Mouse (Mus musculus) T-cell, adult 66 days (primary cell): ENCODE data around the gene Gm4553. TPM values are rescaled to one million over a fixed set of nuclear protein-coding genes. Genes with fewer than 3 reads are reported as not detected.

Experiments
- total RNA-seq, 2 experiments: library from RNA; stranded (reverse); gene quantifications; 3 replicates in 1 of 2; 4 replicates in 1 of 2; pipeline ENCODE4 v1.2.4; 2023

Gene Gm4553
- total RNA-seq = not detected

DNA sequence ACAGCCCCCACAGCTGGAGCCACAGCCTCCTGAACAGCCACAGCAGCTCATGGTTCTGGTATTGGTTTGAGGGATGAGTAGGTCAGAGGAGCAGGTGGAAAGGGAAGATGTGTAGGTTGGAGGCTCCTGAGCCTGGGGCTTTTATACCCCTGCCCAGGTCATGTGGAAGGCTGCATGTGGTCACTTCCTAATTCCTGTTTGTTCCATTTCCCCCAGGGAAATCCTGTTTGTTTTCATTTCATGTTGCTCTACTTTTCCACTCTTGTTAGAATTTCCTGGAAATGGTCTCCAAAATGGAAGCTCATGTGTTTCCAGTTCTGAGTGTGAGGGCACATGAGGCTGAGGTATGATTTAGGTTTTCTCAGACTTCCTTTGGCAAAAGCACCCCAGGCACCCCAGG is at the start of gene Gm4553:
TSS of gene Gm4553 (minus strand) at position 101 of the 400 bp plus-strand sequence.

DNA sequence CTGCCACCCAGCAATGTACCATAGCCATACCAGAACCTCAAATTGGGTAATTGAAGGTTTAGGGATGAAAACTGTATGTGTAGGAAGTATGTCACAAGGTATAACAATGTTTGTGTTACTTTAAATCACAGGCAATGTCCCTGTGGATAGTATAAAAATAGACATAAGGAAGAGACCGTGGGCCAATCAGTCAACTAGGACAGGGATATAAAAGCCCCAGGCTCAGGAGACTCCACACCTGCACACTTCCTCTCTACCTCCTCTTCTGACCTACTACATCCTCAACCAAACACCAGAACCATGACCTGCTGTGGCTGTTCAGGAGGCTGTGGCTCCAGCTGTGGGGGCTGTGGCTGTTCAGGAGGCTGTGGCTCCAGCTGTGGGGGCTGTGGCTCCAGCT is 46.0 kb upstream of the Gm4553 start, which contains the start of gene Gm7579:
TSS of gene Gm7579 (plus strand) at position 301 of the 400 bp plus-strand sequence.

DNA sequence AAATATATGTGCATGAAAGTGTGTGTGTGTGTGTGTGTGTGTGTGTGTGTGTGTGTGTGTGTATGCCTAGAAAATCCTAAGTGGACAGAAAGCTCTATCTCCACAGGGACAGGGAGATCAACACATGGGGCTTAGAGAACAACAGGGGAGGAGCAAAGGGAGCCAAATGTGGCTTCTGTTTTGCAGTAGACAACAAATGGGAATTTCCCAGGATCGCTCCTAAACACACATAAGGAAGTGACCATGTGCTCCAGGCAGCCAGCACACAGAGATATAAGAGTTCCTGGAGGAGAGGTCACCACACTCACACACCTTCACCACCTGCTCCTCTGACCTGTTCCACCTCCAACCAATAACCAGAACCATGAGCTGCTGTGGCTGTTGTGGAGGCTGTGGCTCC is 35.5 kb upstream of the Gm4553 start, which contains the start of gene Krtap5-3:
TSS of gene Krtap5-3 (plus strand) at position 301 of the 400 bp plus-strand sequence.

DNA sequence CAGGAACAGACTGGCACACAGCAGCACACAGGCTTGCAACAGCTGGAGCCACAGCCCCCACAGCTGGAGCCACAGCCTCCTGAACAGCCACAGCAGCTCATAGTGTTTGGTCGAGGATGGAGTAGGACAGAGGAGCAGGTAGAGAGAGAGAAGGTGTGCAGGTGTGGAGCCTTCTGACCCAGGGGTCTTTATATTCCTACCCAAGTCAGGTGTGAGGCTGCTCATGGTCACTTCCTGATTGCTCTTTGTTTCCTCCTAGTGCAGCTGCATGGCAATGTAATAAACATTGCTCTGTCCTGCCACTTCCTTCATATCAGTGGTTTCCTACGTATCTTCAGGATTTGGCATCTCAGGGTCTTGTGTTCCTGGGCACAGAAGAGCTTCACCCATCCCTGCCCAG is 24.8 kb upstream of the Gm4553 start, which contains the start of gene Gm10153:
TSS of gene Gm10153 (minus strand) at position 101 of the 400 bp plus-strand sequence.

DNA sequence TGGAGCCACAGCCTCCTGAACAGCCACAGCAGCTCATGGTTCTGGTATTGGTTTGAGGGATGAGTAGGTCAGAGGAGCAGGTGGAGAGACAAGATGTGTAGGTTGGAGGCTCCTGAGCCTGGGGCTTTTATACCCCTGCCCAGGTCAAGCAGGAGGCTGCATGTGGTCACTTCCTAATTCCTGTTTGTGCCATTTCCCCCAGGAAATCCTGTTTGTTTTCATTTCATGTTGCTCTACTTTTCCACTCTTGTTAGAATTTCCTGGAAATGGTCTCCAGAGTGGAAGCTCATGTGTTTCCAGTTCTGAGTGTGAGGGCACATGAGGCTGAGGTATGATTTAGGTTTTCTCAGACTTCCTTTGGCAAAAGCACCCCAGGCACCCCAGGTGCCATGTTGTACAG is 10.4 kb upstream of the Gm4553 start, which contains the start of gene Krtap5-2:
TSS of gene Krtap5-2 (minus strand) at position 101 of the 400 bp plus-strand sequence.

DNA sequence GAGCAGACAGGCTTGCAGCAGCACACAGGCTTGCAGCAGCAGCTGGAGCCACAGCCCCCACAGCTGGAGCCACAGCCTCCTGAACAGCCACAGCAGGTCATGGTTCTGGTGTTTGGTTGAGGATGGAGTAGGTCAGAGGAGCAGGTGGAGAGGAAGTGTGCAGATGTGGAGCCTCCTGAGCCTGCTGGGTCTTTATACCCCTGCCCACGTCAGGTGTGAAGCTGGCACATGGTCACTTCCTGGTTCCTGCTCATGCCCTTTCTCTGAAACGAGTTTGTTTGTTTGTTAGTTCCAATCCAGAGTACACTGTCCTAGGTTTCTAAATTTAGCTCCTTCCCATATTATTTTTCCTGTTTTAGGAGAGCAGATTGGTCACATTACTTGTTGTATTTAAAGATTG is 8.5 kb downstream of the Gm4553 start, which contains the start of gene Gm29735:
TSS of gene Gm29735 (minus strand) at position 101 of the 400 bp plus-strand sequence.

DNA sequence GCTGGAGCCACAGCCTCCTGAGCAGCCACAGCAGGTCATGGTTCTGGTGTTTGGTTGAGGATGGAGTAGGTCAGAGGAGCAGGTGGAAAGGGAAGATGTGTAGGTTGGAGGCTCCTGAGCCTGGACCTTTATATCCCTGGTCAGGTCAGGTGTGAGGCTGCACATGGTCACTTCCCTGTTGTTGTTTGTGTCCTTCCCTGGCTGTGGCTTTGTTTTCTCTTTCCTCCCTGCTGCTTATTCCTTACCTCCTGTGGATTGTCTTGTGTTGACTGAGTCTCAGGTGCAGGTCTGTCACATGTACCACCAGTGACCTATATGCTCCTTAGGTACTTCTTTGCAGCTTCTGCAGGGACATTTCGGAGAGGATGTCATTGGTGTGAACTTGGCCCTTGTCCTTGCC is 21.0 kb downstream of the Gm4553 start, which contains the start of gene Gm45337:
TSS of gene Gm45337 (minus strand) at position 101 of the 400 bp plus-strand sequence.

DNA sequence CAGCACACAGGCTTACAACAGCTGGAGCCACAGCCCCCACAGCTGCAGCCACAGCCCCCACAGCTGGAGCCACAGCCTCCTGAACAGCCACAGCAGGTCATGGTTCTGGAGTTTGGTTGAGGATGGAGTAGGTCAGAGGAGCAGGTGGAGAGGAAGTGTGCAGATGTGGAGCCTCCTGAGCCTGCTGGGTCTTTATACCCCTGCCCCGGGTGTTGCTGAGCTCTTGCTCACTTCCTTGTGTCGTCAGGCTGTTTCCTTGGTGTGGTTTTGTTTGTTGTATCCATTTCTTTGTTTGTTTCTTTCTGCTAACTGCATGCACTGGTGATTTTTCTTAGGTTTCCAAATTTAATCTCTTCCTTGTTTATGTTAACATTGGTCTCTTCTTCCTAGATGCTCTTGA is 29.6 kb downstream of the Gm4553 start, which contains the start of gene Gm39115:
TSS of gene Gm39115 (minus strand) at position 101 of the 400 bp plus-strand sequence.

DNA sequence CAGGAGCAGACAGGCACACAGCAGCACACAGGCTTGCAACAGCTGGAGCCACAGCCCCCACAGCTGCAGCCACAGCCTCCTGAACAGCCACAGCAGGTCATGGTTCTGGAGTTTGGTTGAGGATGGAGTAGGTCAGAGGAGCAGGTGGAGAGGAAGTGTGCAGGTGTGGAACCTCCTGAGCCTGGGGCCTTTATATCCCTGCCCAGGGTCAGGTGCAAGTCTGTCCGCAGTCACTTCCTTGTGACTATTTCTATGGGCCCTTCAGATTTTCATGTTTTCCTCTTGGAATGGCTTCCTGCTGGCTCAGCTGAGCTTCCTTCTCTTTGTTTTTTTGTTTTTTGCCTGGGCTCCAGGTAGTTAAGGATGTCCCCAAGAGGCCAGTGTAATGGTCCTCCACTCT is 44.9 kb downstream of the Gm4553 start, which contains the start of gene Gm45618:
TSS of gene Gm45618 (minus strand) at position 101 of the 400 bp plus-strand sequence.

Other genes starting within 250 kb of the Gm4553 start
- gene Tollip, start 247.2 kb downstream of the Gm4553 start, total RNA-seq = 10 to 100 TPM; 54.5 to 59.5 TPM
- gene Brsk2, start 216.0 kb downstream of the Gm4553 start, total RNA-seq = not detected
- gene Mob2, start 104.7 kb downstream of the Gm4553 start, total RNA-seq = 10 to 100 TPM; 51.1 to 64.6 TPM
- 1 to 10 TPM in 1 of 2 experiments, under 1 TPM in 1; 0.44 to 1.4 TPM for gene Dusp8, start 69.9 kb downstream of the Gm4553 start, total RNA-seq
- not detected for gene Gm45618, start 45.0 kb downstream of the Gm4553 start, total RNA-seq
- gene Gm39115, start 29.7 kb downstream of the Gm4553 start, total RNA-seq = not detected
- gene Gm45337, start 21.1 kb downstream of the Gm4553 start, total RNA-seq = not detected
- not detected for gene Gm29735, start 8.6 kb downstream of the Gm4553 start, total RNA-seq
- not detected for gene Krtap5-2, start 10.3 kb upstream of the Gm4553 start, total RNA-seq
- not detected for gene Gm10153, start 24.6 kb upstream of the Gm4553 start, total RNA-seq
- not detected for gene Krtap5-3, start 35.6 kb upstream of the Gm4553 start, total RNA-seq
- gene Gm7579, start 46.1 kb upstream of the Gm4553 start, total RNA-seq = not detected
- gene Krtap5-5, start 64.2 kb upstream of the Gm4553 start, total RNA-seq = not detected
- not detected for gene Gm40460, start 75.3 kb upstream of the Gm4553 start, total RNA-seq
- gene Gm2431, start 92.6 kb upstream of the Gm4553 start, total RNA-seq = not detected
- gene Gm4559, start 108.6 kb upstream of the Gm4553 start, total RNA-seq = not detected
- not detected for gene Krtap5-1, start 131.4 kb upstream of the Gm4553 start, total RNA-seq
- gene Krtap5-4, start 137.8 kb upstream of the Gm4553 start, total RNA-seq = not detected
- gene Ifitm10, start 208.0 kb upstream of the Gm4553 start, total RNA-seq = 10 to 100 TPM; 17.0 to 21.9 TPM
- 10 to 100 TPM in 1 of 2 experiments, 1 to 10 TPM in 1; 2.6 to 11.5 TPM for gene Gm49369, start 216.9 kb upstream of the Gm4553 start, total RNA-seq
- 100 to 1,000 TPM; 244 to 275 TPM for gene Ctsd, start 222.3 kb upstream of the Gm4553 start, total RNA-seq